Mouse (Mus musculus) G1E (cell line): ENCODE data around the gene Gm28038.

Source experiments
- CTCF ChIP-seq: IDR thresholded peaks from 2 replicates; pipeline ENCODE4 v1.5.1; 2012; ENCODE audit warnings: low read depth, low read length, inconsistent platforms, mixed read lengths
- GATA1 ChIP-seq: IDR thresholded peaks from 2 replicates; pipeline ENCODE4 v1.6.1; 2012; ENCODE audit warnings: borderline replicate concordance, low read length, inconsistent platforms, mixed read lengths

- no peak for TF ChIP-seq GATA1
- TF ChIP-seq CTCF, result no peak
Measured at GRCm38 (mm10) chr2:30240267-30240666, 40.6 kb upstream of the Gm28038 start, which contains the start of gene Gm28035.
